Mouse (Mus musculus) ES-E14 (cell line): ENCODE data around the gene Cep128. TPM values are rescaled to one million over a fixed set of nuclear protein-coding genes. Genes with fewer than 3 reads are reported as not detected.
A peak's percentile ranks its signal among the peaks of the same experiment; 100 is the strongest.
"Not testable (repeated sequence)": the region's sequence is repeated elsewhere in the genome, so short reads cannot be mapped to it uniquely, and the experiment has no call there.

Experiments
- DNase-seq: peaks from one replicate; pipeline ENCODE4 v3.0.0-alpha.2; 2013; ENCODE audit warnings: low read depth, low spot score
- H3K27ac ChIP-seq: 2 replicates; pipeline ENCODE4 v1.5.1; 2012; ENCODE audit warnings: low read depth, mild to moderate bottlenecking, low read length, moderate library complexity, mixed read lengths; ENCODE audit not compliant: poor library complexity, insufficient read depth, severe bottlenecking
- H3K36me3 ChIP-seq: 2 replicates; pipeline ENCODE4 v1.6.1; 2012; ENCODE audit warnings: mild to moderate bottlenecking, low read length, moderate library complexity, mixed read lengths; ENCODE audit not compliant: control insufficient read depth, poor library complexity, insufficient read depth, severe bottlenecking
- H3K4me1 ChIP-seq, 2 experiments: fragments of 150-350 bp in 1 of 2; sonication (generic) in 1 of 2; 2 replicates each; pipeline ENCODE4 v1.6.1; 2012; ENCODE audit warnings: low read length in 2 of 2, mild to moderate bottlenecking in 1 of 2, mixed read lengths in 1 of 2; ENCODE audit not compliant: control insufficient read depth in 2 of 2, insufficient read depth in 2 of 2, poor library complexity in 1 of 2
- H3K4me3 ChIP-seq, 2 experiments: fragments of 150-350 bp in 1 of 2; sonication (generic) in 1 of 2; 2 replicates each; pipeline ENCODE4 v1.5.1; 2012; ENCODE audit warnings: low read length in 2 of 2, low read depth in 1 of 2, mild to moderate bottlenecking in 1 of 2, mixed read lengths in 1 of 2; ENCODE audit not compliant: insufficient read depth in 1 of 2, poor library complexity in 1 of 2, severe bottlenecking in 1 of 2
- H3K9ac ChIP-seq: 2 replicates; pipeline ENCODE4 v1.6.1; 2012; ENCODE audit warnings: low read depth, mild to moderate bottlenecking, low read length, mixed read lengths; ENCODE audit not compliant: poor library complexity, insufficient read depth, severe bottlenecking
- H3K9me3 ChIP-seq: fragments of 150-350 bp; sonication (generic); 2 replicates; pipeline ENCODE4 v1.6.1; 2012; ENCODE audit warnings: low read depth, mild to moderate bottlenecking, low read length; ENCODE audit not compliant: control insufficient read depth, insufficient read depth
- CHD2 ChIP-seq: IDR thresholded peaks from 2 replicates; pipeline ENCODE4 v1.6.1; 2014; ENCODE audit warnings: mild to moderate bottlenecking, low read depth, low read length, inconsistent platforms
- HCFC1 ChIP-seq: IDR thresholded peaks from 2 replicates; pipeline ENCODE4 v1.6.1; 2012; ENCODE audit warnings: low read length, inconsistent platforms, borderline replicate concordance; ENCODE audit not compliant: insufficient read depth
- MAFK ChIP-seq: IDR thresholded peaks from 2 replicates; pipeline ENCODE4 v1.6.1; 2014; ENCODE audit warnings: mild to moderate bottlenecking, low read depth, low read length, inconsistent platforms; ENCODE audit not compliant: insufficient read depth
- ZC3H11A ChIP-seq: IDR thresholded peaks from 2 replicates; pipeline ENCODE4 v1.6.1; 2012; ENCODE audit warnings: low read depth, mild to moderate bottlenecking, inconsistent platforms, low read length, borderline replicate concordance
- ZNF384 ChIP-seq: IDR thresholded peaks from 2 replicates; pipeline ENCODE4 v1.6.1; 2012; ENCODE audit warnings: low read depth, low read length, inconsistent platforms
- in situ Hi-C, 2 experiments: fragments of 600-800 bp; cut with MboI; formaldehyde crosslinking; loops; one replicate each; pipeline ENCODE4 v1.15.1; 2025; ENCODE audit warnings: low sequenced_read_pairs in 2 of 2, inconsistent platforms in 1 of 2; ENCODE audit not compliant: unreplicated experiment in 2 of 2
- total RNA-seq: library from RNA; depleted of rRNA; stranded (reverse); fragments of 300-350 nt; gene quantifications from 2 replicates; pipeline ENCODE4 v1.2.3, GENCODE M21; 2012

Gene Cep128
- total RNA-seq, 1 experiment = 10.1 TPM

DNA sequence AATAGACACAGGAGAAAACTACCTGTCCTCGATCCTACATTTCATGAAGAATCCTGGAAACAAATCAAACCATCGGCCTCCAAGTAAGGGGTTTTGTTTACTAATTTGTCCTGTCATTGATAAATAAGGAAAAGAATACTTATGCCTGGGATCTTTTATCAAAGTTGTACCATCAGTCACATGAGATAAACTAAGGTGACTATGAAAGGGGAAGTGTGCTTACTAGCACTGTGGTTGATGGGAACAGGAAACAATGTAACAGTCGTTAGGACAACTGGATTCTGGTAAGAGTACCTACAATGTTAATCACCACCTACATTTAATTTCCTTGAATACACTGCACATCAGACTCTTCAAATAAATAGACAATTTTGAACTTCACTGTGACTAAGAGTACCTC, 15.0 kb downstream of the Cep128 start:
- in situ Hi-C loops = no loop called here
- no peak for DNase-seq

GRCm38 (mm10) chr12:91353783-91354182, 30.4 kb downstream of the Cep128 start:
- H3K36me3 ChIP-seq = no peaks in the 10 kb centered on the region
- H3K4me3 ChIP-seq = no peak overlapping the region
- no peak overlapping the region for H3K9ac ChIP-seq
- H3K9me3 ChIP-seq = no peaks in the 10 kb centered on the region
- in situ Hi-C loops = no loop called here
- DNase-seq = no peak
- TF ChIP-seq CHD2 (no peak), ZNF384 (no peak), ZC3H11A (no peak), HCFC1 (no peak), MAFK (no peak)
- no peak overlapping the region for H3K27ac ChIP-seq
- H3K4me1 ChIP-seq = no peaks in the 10 kb centered on the region

More for the DNA sequence above, 15.0 kb downstream of the Cep128 start:
- no peaks in the 10 kb centered on the region for H3K36me3 ChIP-seq
- no peak overlapping the region for H3K4me3 ChIP-seq
- no peak overlapping the region for H3K9ac ChIP-seq
- no peak overlapping the region for H3K27ac ChIP-seq
- no peaks in the 10 kb centered on the region for H3K4me1 ChIP-seq
- TF ChIP-seq MAFK = no peak
- TF ChIP-seq ZNF384 = no peak
- no peak for TF ChIP-seq HCFC1
- no peak for TF ChIP-seq CHD2
- no peak for TF ChIP-seq ZC3H11A
- no peaks in the 10 kb centered on the region for H3K9me3 ChIP-seq

- H3K36me3 ChIP-seq, H3K9me3 ChIP-seq, in situ Hi-C loops, H3K4me1 ChIP-seq: not testable (repeated sequence)
- peak; percentile 57 for DNase-seq
- Histone ChIP-seq H3K4me3 (peak overlapping the region; percentile 18 to 36; a peak in 3 of 4 replicates), H3K9ac (peak overlapping the region; percentile 44; the same call in 1 of the 2 replicates), H3K27ac (peak overlapping the region; percentile 40; the same call in 1 of the 2 replicates)
These were observed 45.6 kb downstream of the Cep128 start for GRCm38 (mm10) chr12:91338656-91339055.

GRCm38 (mm10) chr12:91327527-91327926, 56.7 kb downstream of the Cep128 start:
- no peaks in the 10 kb centered on the region for H3K4me1 ChIP-seq
- H3K36me3 ChIP-seq = 0 out of 2 replicates have a peak, but pooled peaks cover 2% of the 10 kb centered on the region
- H3K27ac ChIP-seq = no peak overlapping the region
- H3K9me3 ChIP-seq = no peaks in the 10 kb centered on the region
- no peak overlapping the region for H3K4me3 ChIP-seq
- in situ Hi-C loops = no loop called here
- no peak for DNase-seq
- H3K9ac ChIP-seq = no peak overlapping the region
- no peak for TF ChIP-seq ZC3H11A
- no peak for TF ChIP-seq MAFK
- TF ChIP-seq ZNF384 = no peak
- no peak for TF ChIP-seq CHD2
- TF ChIP-seq HCFC1 = no peak

GRCm38 (mm10) chr12:91326104-91326503, 58.1 kb downstream of the Cep128 start:
- Histone ChIP-seq H3K27ac (no peak overlapping the region), H3K4me1 (no peaks in the 10 kb centered on the region), H3K9me3 (no peaks in the 10 kb centered on the region), H3K4me3 (no peak overlapping the region), H3K9ac (no peak overlapping the region), H3K36me3 (no peaks in the 10 kb centered on the region)
- in situ Hi-C loops = no loop called here
- DNase-seq = peak; percentile 27
- TF ChIP-seq ZNF384 (no peak), ZC3H11A (peak; percentile 18; the same call in 1 of the 2 replicates), MAFK (no peak)
